Mouse (Mus musculus) cortical plate, adult 2 months (tissue): ENCODE results near the gene Ifnk.

Source experiments
- CTCF ChIP-seq: fragments of 200-500 bp; IDR thresholded peaks from 2 replicates; pipeline ENCODE4 v1.5.1; 2011; ENCODE audit warnings: mild to moderate bottlenecking, control low read depth, low read length; ENCODE audit not compliant: insufficient read depth; ENCODE audit errors: extremely low read depth
- POLR2A ChIP-seq: fragments of 200-500 bp; IDR thresholded peaks from 2 replicates; pipeline ENCODE4 v1.6.1; 2011; ENCODE audit warnings: mild to moderate bottlenecking, low read length, control low read depth; ENCODE audit not compliant: insufficient read depth; ENCODE audit errors: extremely low read depth

DNA sequence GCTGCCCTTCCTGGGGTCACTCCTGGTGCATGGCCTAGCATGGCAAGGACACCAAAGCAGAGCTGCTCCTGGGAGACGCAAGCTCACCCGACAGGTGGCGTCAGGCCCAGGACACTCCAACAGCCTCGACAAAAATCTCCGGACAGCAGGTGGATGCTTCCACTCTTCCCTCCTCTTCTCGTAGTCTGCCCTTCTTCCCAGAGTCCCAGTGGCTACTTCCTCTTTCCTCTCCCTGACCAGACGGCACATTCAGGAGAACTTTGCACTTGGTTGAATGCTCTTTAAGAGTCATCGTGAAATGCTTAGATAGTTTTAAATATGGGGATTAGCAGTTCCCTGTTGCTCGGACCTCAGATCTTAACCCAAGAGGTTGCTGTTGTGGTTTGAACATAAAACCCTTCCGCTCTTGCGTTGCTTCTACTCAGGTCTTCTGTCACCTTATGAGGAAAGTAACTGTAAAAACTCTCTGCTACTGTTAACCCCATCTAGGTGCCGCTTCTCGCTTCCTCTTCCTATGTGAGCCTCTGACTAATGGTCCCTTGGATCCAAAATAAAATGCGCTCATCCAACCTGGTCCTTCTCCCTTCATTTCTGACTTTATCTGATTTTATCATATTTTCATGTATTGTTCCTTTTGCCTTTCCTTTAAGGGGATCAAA, 46.6 kb upstream of the Ifnk start:
- TF ChIP-seq CTCF (no peak), POLR2A (no peak)
